Mouse (Mus musculus): ENCODE data around the gene Smarcb1.

GRCm38 (mm10) chr10:75895730-75896129, 25.7 kb downstream of the Smarcb1 start:
- TF ChIP-seq JUND (conservative IDR thresholded peaks at IDR 0.05; ENCODE audit: low read depth, low read length) (peak; percentile 74), CTCF (conservative IDR thresholded peaks at IDR 0.05 in 1 of 2, IDR thresholded peaks at IDR 0.05 in 1 of 2; ENCODE audit: low read depth in 2 of 2, low read length in 2 of 2) (peak in 1 of 2 experiments; percentile 45; a peak in 2 of 4 replicates), IRF4 (IDR thresholded peaks at IDR 0.05; ENCODE audit: low read depth, low read length) (peak; percentile 96), USF1 (IDR thresholded peaks at IDR 0.05; ENCODE audit: low read depth, low read length) (no peak), POLR2A (IDR thresholded peaks at IDR 0.05; ENCODE audit: low read depth, low read length) (no peak), GABPA (IDR thresholded peaks at IDR 0.05; ENCODE audit: insufficient replicate concordance, low read depth, low read length) (no peak)
